Mouse (Mus musculus): ENCODE measurements around the gene Tmem222.

- TF ChIP-seq CTCF (IDR thresholded peaks at IDR 0.05; ENCODE audit: insufficient read depth, low read depth, low read length) (no peak), POLR2A (IDR thresholded peaks at IDR 0.05; ENCODE audit: insufficient read depth, low read depth, low read length) (no peak)
Observed at GRCm38 (mm10) chr4:133305825-133306224, 28.2 kb upstream of the Tmem222 start.

Measured in olfactory bulb, adult 2 months (tissue).